Mouse (Mus musculus): ENCODE measurements around the gene Timm8a1. TPM values are rescaled to one million over a fixed set of nuclear protein-coding genes. Genes with fewer than 3 reads are reported as not detected.
A peak's percentile ranks its signal among the peaks of the same experiment; 100 is the strongest.
"Not testable (repeated sequence)": the region's sequence is repeated elsewhere in the genome, so short reads cannot be mapped to it uniquely, and the experiment has no call there.

Timm8a1 gene
- polyA plus RNA-seq, 1 experiment from 2014 or later, result 66.5 TPM

DNA sequence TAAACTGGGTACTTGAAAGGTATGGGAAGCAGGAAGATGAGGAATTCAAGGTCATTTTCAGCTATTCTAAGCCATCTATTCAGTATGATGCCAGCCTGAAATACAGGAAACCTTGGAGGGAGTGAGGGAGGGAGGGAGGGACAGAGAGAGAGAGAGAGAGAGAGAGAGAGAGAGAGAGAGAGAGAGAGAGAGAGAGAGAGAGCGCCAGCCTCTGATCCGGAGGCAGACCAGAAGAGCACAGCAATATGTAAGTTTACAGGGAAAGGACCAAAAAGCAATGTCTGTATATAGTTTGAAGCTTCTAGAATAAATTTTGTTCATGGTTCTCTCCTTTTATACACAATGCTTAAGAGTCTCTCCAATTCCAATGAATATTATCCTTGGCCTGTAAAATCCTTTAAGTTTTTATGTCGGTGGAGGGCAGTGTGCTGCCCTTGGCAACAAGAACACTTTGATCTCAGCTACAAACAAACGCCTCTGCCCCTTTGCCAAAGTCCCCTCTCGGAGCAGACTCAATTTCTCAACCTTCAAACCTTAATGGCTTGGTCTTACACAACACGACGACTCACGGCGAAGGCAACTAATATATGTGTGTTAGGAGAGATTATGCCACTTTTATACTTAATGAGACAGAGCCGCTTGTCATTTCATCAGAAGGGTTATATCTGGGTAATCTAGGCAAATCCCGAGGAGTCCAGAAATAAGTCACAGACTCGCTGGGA lies 1.1 kb downstream of the Timm8a1 start:
- peak overlapping the region; percentile 57 for H3K9ac ChIP-seq (ENCODE audit: low read length)
- no peak for DNase-seq (ENCODE audit: low spot score)
- no peaks in the 10 kb centered on the region for H3K9me3 ChIP-seq (ENCODE audit: control insufficient read depth, low read length)
- WGBS, result 25% methylated on average over 12 of the region's 12 CpGs
- H3K4me3 ChIP-seq (ENCODE audit: low read depth, low read length), result peak overlapping the region; percentile 47
- no peak overlapping the region for H3K27ac ChIP-seq (ENCODE audit: low read depth, low read length)
- no peaks in the 10 kb centered on the region for H3K27me3 ChIP-seq (ENCODE audit: control insufficient read depth, insufficient read depth, low read length)
- H3K4me1 ChIP-seq (ENCODE audit: control insufficient read depth, insufficient read depth, low read length), result no peaks in the 10 kb centered on the region
- ATAC-seq (ENCODE audit: insufficient read depth, low FRiP score, low TSS enrichment), result no peak
- H3K36me3 ChIP-seq (ENCODE audit: control insufficient read depth, insufficient read depth, low read length), result no peaks in the 10 kb centered on the region
- H3K4me2 ChIP-seq (ENCODE audit: low read depth), result peak overlapping the region; percentile 43

DNA sequence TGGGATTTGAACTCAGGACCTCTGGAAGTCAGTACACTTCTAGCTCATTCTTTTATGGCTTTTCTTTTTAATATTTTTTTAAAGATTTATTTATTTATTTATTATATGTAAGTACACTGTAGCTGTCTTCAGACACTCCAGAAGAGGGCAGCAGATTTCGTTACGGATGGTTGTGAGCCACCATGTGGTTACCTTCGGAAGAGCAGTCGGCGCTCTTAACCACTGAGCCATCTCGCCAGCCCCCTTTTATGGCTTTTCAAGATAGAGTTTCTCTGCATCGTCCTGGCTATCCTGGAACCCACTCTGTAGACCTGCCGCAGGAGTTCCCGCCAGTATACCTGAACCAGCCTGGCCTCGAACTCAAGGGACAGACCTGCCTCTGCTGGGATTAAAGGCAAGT lies 1.9 kb downstream of the Timm8a1 start:
- not testable (repeated sequence) for H3K4me3 ChIP-seq (ENCODE audit: low read depth, low read length); H3K27me3 ChIP-seq (ENCODE audit: control insufficient read depth, insufficient read depth, low read length); H3K4me1 ChIP-seq (ENCODE audit: control insufficient read depth, insufficient read depth, low read length); H3K4me2 ChIP-seq (ENCODE audit: low read depth); H3K27ac ChIP-seq (ENCODE audit: low read depth, low read length); DNase-seq (ENCODE audit: low spot score); H3K9ac ChIP-seq (ENCODE audit: low read length); H3K36me3 ChIP-seq (ENCODE audit: control insufficient read depth, insufficient read depth, low read length); H3K9me3 ChIP-seq (ENCODE audit: control insufficient read depth, low read length); ATAC-seq (ENCODE audit: insufficient read depth, low FRiP score, low TSS enrichment)
- 84% methylated on average over 10 of the region's 10 CpGs for WGBS

DNA sequence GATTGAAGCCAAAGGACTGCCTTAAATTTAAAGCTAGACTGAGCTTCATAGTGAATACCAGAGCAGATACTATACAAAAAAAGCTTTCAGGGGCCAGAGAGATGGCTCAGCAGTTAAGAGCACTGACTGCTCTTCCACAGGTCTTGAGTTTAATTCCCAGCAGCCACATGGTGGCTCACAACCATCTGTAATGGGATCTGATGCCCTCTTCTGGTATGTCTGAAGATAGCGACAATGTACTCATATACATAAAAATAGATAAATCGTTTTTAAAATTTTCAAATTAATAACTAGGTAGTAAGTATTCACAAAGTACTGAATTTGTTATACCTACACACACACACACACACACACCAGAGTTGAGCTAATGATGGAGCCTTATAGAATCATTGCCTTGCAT lies 8.3 kb downstream of the Timm8a1 start:
- no peak for DNase-seq (ENCODE audit: low spot score)
- WGBS, result 95% methylated on average over 2 of the region's 2 CpGs

DNA sequence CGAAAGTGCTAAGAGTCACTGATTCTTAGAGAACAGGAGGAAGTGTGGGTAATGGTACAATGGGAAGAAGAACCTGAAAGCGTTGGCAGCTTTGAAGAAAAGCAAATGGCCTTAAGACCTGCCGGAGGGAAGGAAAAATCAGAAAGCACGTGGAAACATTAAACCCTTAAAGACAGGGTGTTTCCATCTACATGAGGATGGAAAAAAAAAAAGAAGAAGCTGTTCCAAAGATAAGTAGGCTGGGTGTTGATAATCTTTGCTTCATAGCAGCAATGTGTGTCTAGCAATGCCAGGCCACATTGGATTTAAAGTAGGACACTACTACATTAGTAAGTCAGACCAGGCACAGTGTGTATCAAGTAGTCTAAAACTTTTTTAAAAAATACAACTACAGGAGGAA lies 16.4 kb downstream of the Timm8a1 start:
- no peak for ATAC-seq (ENCODE audit: insufficient read depth, low FRiP score, low TSS enrichment)

More for the DNA sequence above, 8.3 kb downstream of the Timm8a1 start:
- H3K27me3 ChIP-seq (ENCODE audit: control insufficient read depth, insufficient read depth, low read length), result no peaks in the 10 kb centered on the region
- no peak overlapping the region for H3K9ac ChIP-seq (ENCODE audit: low read length)
- no peak overlapping the region for H3K4me2 ChIP-seq (ENCODE audit: low read depth)
- H3K4me3 ChIP-seq (ENCODE audit: low read depth, low read length), result no peak overlapping the region
- no peak overlapping the region for H3K27ac ChIP-seq (ENCODE audit: low read depth, low read length)
- no peak for ATAC-seq (ENCODE audit: insufficient read depth, low FRiP score, low TSS enrichment)
- no peaks in the 10 kb centered on the region for H3K4me1 ChIP-seq (ENCODE audit: control insufficient read depth, insufficient read depth, low read length)
- H3K9me3 ChIP-seq (ENCODE audit: control insufficient read depth, low read length), result no peaks in the 10 kb centered on the region
- H3K36me3 ChIP-seq (ENCODE audit: control insufficient read depth, insufficient read depth, low read length), result no peaks in the 10 kb centered on the region

DNA sequence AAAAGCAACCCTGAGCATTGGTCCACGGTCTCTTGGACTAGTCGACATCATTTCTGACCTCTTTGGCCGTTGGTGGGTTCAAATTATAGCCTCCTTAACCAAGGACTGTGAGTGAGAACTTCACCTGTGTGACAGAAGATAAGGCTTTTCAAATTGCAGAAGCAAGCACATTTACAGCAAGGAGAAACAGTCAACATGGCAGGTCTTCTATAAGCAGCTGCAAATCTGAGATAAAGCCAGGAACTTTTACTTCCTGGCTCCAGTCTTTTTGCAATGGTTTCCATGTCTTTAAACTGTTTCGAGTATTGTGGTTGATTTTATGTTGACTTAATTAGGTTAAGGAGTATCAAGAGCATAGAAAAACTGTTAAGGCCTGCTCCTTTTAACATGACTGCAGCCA lies 17.9 kb downstream of the Timm8a1 start:
- Histone ChIP-seq H3K4me3 (ENCODE audit: low read depth, low read length) (no peak overlapping the region), H3K9me3 (ENCODE audit: control insufficient read depth, low read length) (no peaks in the 10 kb centered on the region), H3K36me3 (ENCODE audit: control insufficient read depth, insufficient read depth, low read length) (no peaks in the 10 kb centered on the region), H3K27me3 (ENCODE audit: control insufficient read depth, insufficient read depth, low read length) (no peaks in the 10 kb centered on the region), H3K4me2 (ENCODE audit: low read depth) (no peak overlapping the region), H3K9ac (ENCODE audit: low read length) (no peak overlapping the region), H3K27ac (ENCODE audit: low read depth, low read length) (no peak overlapping the region), H3K4me1 (ENCODE audit: control insufficient read depth, insufficient read depth, low read length) (no peaks in the 10 kb centered on the region)
- DNase-seq (ENCODE audit: low spot score) (no peak), ATAC-seq (ENCODE audit: insufficient read depth, low FRiP score, low TSS enrichment) (no peak)
- 69% methylated on average over 4 of the region's 4 CpGs for WGBS

More for the DNA sequence above, 16.4 kb downstream of the Timm8a1 start:
- 89% methylated on average over 4 of the region's 4 CpGs for whole genome bisulfite sequencing
- H3K4me1 ChIP-seq (ENCODE audit: control insufficient read depth, insufficient read depth, low read length), result no peaks in the 10 kb centered on the region
- no peak overlapping the region for H3K4me2 ChIP-seq (ENCODE audit: low read depth)
- no peak for DNase-seq (ENCODE audit: low spot score)
- no peak overlapping the region for H3K4me3 ChIP-seq (ENCODE audit: low read depth, low read length)
- H3K36me3 ChIP-seq (ENCODE audit: control insufficient read depth, insufficient read depth, low read length), result no peaks in the 10 kb centered on the region
- H3K9me3 ChIP-seq (ENCODE audit: control insufficient read depth, low read length), result no peaks in the 10 kb centered on the region
- no peak overlapping the region for H3K27ac ChIP-seq (ENCODE audit: low read depth, low read length)
- H3K27me3 ChIP-seq (ENCODE audit: control insufficient read depth, insufficient read depth, low read length), result no peaks in the 10 kb centered on the region
- no peak overlapping the region for H3K9ac ChIP-seq (ENCODE audit: low read length)

DNA sequence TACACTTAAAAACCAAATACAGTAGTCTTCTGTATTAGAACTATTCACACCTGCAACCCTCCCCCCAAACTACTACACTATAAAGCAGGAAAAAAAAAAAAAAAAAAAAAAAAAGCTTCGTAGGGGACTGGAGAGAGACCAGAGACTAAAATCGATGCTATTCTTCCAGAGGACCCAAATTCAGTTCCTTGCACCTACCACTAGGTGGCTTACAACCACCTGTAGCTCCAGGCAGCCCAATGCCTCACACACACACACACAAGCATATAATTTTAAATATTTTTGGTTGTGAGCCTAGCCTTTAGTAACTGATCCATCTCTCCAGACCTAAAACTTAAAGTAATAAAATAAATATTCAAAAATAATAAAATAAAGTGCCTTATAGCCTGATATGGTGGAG lies 32.2 kb downstream of the Timm8a1 start:
- WGBS, result 48% methylated on average over 2 of the region's 2 CpGs
- no peak overlapping the region for H3K27ac ChIP-seq (ENCODE audit: low read depth, low read length)
- H3K4me2 ChIP-seq (ENCODE audit: low read depth), result no peak overlapping the region
- H3K9me3 ChIP-seq (ENCODE audit: control insufficient read depth, low read length), result no peaks in the 10 kb centered on the region
- no peak overlapping the region for H3K4me3 ChIP-seq (ENCODE audit: low read depth, low read length)
- no peaks in the 10 kb centered on the region for H3K4me1 ChIP-seq (ENCODE audit: control insufficient read depth, insufficient read depth, low read length)
- ATAC-seq (ENCODE audit: insufficient read depth, low FRiP score, low TSS enrichment) (no peak), DNase-seq (ENCODE audit: low spot score) (no peak)
- no peaks in the 10 kb centered on the region for H3K36me3 ChIP-seq (ENCODE audit: control insufficient read depth, insufficient read depth, low read length)
- no peaks in the 10 kb centered on the region for H3K27me3 ChIP-seq (ENCODE audit: control insufficient read depth, insufficient read depth, low read length)
- H3K9ac ChIP-seq (ENCODE audit: low read length), result no peak overlapping the region

DNA sequence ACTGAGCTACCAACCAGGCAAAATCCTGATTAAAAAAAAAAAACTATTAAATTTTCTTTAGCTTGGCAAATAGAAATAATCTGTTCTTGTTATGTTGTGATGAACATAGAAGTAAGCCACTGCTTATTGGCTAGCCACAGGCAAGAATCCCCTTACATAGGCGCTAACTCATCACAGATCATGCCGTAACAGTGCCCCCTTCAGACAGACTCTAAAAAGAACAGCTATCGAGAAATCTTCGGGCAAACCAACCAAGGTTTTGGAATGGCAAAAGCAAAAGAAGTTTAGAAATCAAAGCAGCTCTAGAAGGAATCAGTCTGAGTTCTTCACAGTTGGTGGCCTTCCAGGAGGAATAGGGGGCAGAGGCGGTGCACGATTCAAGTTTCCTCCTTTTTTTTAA lies 33.7 kb downstream of the Timm8a1 start:
- Histone ChIP-seq H3K4me3 (ENCODE audit: low read depth, low read length) (no peak overlapping the region), H3K4me2 (ENCODE audit: low read depth) (no peak overlapping the region), H3K4me1 (ENCODE audit: control insufficient read depth, insufficient read depth, low read length) (no peaks in the 10 kb centered on the region), H3K9ac (ENCODE audit: low read length) (no peak overlapping the region), H3K9me3 (ENCODE audit: control insufficient read depth, low read length) (no peaks in the 10 kb centered on the region), H3K27me3 (ENCODE audit: control insufficient read depth, insufficient read depth, low read length) (no peaks in the 10 kb centered on the region), H3K36me3 (ENCODE audit: control insufficient read depth, insufficient read depth, low read length) (no peaks in the 10 kb centered on the region), H3K27ac (ENCODE audit: low read depth, low read length) (no peak overlapping the region)
- 63% methylated on average over 6 of the region's 6 CpGs for WGBS
- no peak for DNase-seq (ENCODE audit: low spot score)
- no peak for ATAC-seq (ENCODE audit: insufficient read depth, low FRiP score, low TSS enrichment)

DNA sequence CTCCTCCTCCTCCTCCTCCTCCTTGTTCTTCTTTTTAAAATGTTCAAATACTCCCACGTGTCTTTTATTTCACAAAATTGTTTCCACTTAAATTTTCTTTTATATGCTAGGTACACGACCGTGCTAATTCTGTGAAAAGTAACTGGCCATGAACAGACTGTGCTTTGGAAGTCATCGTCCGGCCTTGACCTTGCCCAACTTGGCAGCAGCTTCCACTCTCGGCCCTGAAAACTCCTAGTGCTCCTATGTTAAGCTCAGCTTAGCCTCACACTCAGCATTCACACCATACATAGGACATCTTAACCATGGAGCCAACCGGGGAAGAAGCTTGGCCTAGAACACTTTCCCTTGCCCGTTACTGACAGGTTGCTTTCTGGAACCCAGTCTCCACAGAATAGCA lies 41.0 kb downstream of the Timm8a1 start:
- Histone ChIP-seq H3K27me3 (ENCODE audit: control insufficient read depth, insufficient read depth, low read length) (no peaks in the 10 kb centered on the region), H3K36me3 (ENCODE audit: control insufficient read depth, insufficient read depth, low read length) (no peaks in the 10 kb centered on the region), H3K27ac (ENCODE audit: low read depth, low read length) (no peak overlapping the region), H3K9me3 (ENCODE audit: control insufficient read depth, low read length) (no peaks in the 10 kb centered on the region), H3K4me1 (ENCODE audit: control insufficient read depth, insufficient read depth, low read length) (no peaks in the 10 kb centered on the region), H3K4me2 (ENCODE audit: low read depth) (no peak overlapping the region), H3K4me3 (ENCODE audit: low read depth, low read length) (no peak overlapping the region), H3K9ac (ENCODE audit: low read length) (no peak overlapping the region)
- WGBS, result 86% methylated on average over 8 of the region's 8 CpGs
- DNase-seq (ENCODE audit: low spot score), result no peak
- no peak for ATAC-seq (ENCODE audit: insufficient read depth, low FRiP score, low TSS enrichment)

Data from neural tube, embryonic 11.5 days (tissue).